Mouse (Mus musculus) T-helper 17 cell (primary cell): ENCODE measurements at regions not wholly inside any gene's neighbourhood (a gene's known extent, or its start where the extent isn't known, plus 50 kb on each side); places are given as distances from the start of the nearest gene placed in this dataset.

ENCODE experiments used
- in situ Hi-C, 2 experiments: fragments of 300-600 bp; cut with MboI, MseI; formaldehyde crosslinking; loops; 1 replicate in 1 of 2; 2 replicates in 1 of 2; pipeline ENCODE4 v1.15.1; 2025; ENCODE audit warnings: high pct_unique_total_duplicates in 2 of 2

DNA sequence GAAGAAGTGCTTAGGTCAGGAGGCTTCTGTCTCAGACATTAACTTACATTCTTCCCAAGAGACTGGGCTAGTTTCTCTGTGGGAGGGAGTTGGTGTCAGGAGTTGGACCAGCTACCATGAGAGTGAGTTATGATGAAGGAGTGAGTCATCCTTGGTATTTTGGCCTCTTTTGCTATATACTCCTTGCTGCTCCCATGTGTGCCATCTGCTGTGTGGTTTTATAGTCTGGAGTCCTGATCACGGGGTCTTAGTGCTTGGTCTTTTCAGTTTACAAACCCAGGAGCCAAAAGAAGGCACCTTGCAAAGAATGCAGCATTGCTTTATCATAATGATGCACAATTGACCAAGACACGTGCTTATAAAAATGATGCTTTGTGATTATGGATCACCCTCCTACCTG, 56.6 kb downstream of the Zfp503 start:
- in situ Hi-C loops: loop anchor here in 1 of 2 experiments (25.0 kb wide), 1 partner anchor 145 kb away; no protein-coding TSS in a partner anchor

DNA sequence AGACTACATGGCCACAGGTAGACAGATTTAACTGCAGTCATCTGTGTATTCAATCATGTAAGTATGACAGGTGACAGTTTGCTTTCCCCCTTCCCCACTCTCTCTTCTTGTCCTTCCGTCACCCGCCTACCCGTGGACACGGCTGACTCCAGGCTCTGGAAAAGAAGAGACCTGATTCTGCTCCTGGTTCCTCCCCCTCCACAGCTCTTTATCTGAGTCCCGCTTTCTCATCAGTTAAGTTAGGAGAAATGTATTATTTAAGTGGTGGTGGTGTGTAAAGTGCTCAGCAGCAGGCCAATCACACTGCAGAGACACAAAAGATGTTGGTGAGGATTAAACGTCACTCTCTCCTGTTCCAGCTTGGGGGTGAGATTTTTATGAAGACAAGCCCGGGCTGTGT, 57.5 kb downstream of the Zfp503 start:
- in situ Hi-C loops: loop anchor here in 1 of 2 experiments (25.0 kb wide), 1 partner anchor 145 kb away; no protein-coding TSS in a partner anchor

DNA sequence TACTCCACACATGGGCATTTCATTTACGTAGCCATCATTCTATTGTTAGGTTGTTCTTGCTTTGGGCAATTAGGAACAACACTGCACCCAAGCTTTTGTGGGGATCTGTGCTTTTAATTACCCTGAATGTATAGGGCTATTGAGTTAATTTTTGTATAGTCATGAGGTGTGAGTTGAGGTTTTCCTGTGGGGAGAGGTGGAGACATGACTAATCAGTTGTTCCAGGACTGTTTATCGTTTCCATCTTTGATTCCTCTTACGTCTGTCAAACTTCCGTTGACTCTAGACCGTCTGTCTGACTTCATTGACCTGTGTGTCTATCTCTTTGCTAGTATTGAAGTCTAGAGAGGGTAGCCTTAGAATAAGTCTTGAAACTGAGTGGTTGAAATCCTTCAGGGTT, 60.4 kb downstream of the Zfp503 start:
- in situ Hi-C loops: loop anchor here in 1 of 2 experiments (10.0 to 25.0 kb wide), 2 partner anchors 64 to 142 kb away; no protein-coding TSS in a partner anchor

DNA sequence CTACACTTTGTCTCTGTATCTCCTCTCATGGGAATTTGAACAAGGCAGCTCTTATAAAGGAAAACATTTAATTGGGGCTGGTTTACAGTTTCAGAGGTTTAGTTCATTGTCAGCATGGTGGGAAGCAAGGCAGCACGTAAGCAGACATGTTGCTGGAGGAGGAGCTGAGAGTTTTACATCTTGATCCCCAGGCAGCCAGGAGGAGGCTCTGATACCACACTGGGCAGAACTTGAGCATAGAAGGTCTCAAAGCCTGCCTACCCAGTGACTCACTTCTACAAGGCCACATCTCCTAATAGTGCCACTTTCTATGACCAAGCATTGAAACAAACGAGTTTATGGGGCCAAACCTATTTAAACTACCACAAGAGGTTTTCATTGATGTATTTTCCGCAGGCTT, 67.9 kb upstream of the Comtd1 start:
- in situ Hi-C loops: no loop called here

DNA sequence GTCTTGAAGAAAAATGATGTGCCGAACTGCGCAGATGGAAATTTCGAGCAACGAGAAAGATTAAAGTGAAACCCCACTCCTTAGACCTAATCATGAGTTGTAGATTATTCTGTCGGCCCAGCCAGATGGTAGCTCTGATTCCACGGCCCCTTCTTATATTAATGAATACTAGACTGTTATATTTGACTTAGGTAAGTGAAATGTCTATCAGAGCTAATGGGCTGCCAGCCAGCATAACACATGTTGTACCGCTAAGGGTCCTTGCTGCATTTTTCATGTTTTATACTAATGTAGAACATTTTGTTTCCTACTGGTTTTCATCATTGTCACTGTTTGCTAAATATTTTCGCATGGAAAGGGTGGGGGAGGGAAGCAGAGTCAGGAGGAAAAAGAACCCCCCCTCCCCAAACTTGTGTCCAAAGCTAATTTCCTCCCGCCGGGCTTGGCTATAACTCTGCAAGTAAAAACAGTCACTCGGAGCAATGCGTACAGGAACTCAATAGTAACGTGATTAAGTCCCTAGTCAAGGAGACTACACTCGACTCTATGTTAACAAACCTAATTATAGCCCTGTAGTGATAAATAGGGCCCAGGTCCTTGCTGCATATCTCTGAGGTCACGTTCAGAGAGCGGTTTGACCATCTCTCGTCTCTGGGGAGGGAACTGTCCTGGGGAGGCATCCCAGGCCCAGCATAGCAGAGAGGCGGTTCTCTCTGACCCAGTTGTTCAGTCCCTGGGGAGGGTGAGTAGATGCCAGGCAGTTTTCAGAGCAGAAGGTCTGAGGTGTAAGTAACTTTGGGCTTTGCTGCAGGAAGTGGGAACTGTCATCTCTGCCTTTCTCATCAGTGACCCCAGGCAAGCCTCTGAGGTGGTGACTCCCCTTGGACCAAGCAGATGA, 56.0 kb upstream of the Comtd1 start:
- in situ Hi-C loops: loop anchor here in 1 of 2 experiments (5.0 kb wide), 1 partner anchor 472 kb away; no protein-coding TSS in a partner anchor

DNA sequence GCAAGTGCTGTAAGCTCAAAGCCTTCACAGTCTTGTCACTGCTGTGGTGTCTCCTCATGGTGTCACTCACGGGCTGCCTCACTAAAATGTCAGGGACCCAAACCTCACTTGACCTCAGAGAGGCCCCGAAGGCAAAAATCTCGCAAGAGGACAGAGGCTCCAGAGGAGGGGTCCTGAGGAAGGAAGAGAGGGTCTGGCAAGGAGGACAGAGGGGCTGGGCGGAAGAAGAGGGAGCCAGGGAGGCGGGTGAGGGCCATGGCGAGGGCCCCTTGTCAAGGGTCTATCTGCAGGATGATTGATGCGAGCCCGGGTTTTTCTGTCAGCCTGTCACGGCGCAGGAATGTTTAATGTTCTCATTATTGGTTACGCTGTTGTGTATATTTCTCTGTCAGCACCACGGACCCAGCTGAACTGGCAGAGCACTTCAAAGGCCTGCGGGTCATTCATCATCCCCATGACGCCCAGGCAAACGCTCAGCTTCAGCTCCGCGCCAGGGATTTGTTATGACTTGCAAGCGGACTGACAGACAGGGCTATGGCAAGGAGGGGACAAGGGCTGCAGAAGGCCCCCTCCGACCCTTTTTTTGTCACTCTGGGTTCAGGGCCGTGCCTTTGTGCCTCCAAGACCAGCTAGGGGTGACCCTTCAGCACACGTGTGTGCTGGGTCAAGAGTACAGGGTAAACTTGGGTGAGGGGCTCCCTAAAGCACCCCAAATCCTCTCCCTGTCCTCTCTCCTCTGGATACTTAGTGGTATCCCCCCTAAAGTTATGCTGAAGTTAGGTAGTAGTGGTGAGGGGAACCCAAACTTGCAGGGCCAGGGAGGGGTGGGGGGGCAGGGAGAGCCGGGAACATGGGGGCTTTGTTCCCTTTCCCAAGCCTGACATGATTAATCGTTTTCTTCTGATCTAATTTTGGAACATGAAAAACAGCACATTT, 55.1 kb upstream of the Comtd1 start:
- in situ Hi-C loops: no loop called here

DNA sequence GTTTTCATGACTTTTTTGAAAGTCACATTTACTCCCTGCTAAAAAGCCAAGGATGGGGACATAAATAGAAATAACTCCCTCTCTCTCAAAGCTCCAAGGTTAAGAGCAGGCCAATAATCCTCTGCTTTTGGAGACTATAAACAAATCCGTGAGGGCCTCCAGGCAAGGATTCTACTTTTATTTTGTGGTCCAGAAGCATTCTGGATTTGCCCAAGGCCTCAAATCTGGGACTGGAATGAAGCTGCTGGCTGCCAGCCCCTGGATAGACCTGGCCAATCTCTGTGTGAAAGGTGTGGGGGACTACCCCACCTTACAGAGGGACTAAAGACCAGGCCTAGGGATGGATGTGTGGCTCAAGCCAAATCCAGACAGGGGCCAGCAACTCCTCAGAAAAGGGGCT, 54.1 kb upstream of the Comtd1 start:
- in situ Hi-C loops: no loop called here

DNA sequence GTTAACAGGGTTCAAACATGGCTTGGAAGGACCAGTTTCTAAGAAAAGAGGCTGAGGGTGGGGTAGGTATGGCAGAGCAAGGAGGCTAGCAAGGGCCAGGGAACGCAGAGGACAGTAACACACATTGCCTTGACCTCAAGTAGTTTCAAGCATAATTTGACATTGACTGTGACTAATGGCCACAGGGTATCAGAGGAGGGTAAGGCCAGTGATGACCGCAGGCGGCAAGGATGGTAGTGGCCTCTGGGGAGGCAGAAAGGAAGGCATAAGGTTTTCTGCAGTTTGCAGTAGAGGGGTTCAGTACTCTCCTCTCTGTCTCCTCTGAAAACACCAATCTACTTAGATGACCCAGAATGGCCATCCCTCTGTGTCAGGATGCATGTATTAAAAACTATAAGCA, 53.7 kb upstream of the Comtd1 start:
- in situ Hi-C loops: no loop called here

DNA sequence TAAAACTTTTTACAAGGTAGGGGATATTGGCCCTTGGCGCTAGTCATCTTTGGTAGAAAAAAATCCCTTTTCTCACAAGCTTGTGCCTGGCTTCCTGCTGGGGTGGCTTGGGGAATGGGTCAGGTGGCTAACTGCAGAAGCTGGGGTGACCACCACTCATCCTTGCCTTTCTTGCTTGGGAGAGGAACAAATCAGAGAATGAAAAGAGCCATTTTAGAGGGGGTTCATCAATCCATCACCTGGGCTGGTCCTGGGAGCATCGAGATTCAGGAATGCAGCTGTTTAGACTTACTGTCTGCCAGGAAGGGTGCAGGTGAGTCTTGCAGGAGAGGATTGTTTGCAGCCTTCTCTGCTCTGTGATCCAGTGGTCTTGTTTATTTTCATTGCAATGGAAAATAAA, 52.2 kb upstream of the Comtd1 start:
- in situ Hi-C loops: no loop called here

DNA sequence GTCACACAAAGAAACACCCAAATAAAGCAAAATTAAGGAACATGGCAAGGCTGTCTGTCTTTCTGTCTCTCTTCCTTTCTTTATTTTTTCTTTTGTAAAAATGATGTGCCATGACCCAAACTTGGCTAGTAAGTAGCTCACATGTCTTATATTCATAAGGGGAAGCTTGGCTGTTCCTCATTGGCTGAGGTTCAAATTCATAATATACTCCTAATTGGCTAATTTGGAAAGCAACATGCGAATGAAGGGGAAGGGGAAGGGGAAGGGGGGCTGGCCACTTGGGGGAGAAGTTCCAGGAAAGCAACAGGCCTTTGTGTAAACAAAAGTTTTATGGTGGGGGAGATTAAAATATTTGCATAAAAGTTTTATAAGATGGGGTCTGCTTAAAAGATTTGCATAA, 51.7 kb upstream of the Comtd1 start:
- in situ Hi-C loops: no loop called here
